Mouse (Mus musculus): ENCODE measurements around the gene Smg8. TPM values are rescaled to one million over a fixed set of nuclear protein-coding genes. Genes with fewer than 3 reads are reported as not detected.
"Not testable (repeated sequence)": the region's sequence is repeated elsewhere in the genome, so short reads cannot be mapped to it uniquely, and the experiment has no call there.

Smg8 gene
- polyA plus RNA-seq, 1 experiment from 2014 or later: 19.1 TPM

DNA sequence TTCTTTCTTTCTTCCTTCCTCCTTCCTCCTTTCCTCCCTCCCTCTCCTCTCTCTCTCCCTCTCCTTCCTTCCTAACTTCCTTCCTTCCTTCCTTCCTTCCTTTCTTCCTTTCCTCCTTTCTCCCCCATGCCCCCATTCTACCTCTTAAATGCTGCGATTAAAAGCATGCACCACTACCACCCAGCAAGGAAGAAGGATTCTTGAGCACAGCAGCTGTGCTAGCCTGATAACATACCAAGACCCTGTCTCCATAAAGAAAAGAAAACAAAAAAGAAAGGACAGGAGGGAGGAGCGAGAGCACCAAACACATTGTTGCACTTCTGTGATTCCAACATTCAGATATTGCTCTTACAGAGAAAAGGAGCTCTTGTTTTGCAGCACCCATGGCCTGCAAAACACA lies 568 bp upstream of the Smg8 start:
- no peak for ATAC-seq (ENCODE audit: borderline replicate concordance, extremely low read depth, low FRiP score, low TSS enrichment)

GRCm38 (mm10) chr11:87085461-87085860 lies 1.1 kb downstream of the Smg8 start:
- no peak for ATAC-seq (ENCODE audit: borderline replicate concordance, extremely low read depth, low FRiP score, low TSS enrichment)
- Histone ChIP-seq H3K36me3 (peaks cover 42% of the 10 kb centered on the region), H3K4me2 (peak overlapping the region; percentile 77), H3K9ac (0 out of 2 replicates have a peak overlapping the region, but pooled peaks have one; percentile 81), H3K27ac (no peak overlapping the region), H3K9me3 (no peaks in the 10 kb centered on the region), H3K27me3 (no peaks in the 10 kb centered on the region), H3K4me3 (peak overlapping the region; percentile 90), H3K4me1 (peaks cover 29% of the 10 kb centered on the region)
- 85% methylated on average over 13 of the region's 13 CpGs for WGBS

More for the DNA sequence above, 568 bp upstream of the Smg8 start:
- H3K9ac ChIP-seq: peak overlapping the region; percentile 81; the same call in 1 of the 2 replicates
- WGBS: 55% methylated on average over 2 of the region's 2 CpGs
- no peaks in the 10 kb centered on the region for H3K27me3 ChIP-seq
- H3K4me1 ChIP-seq: peaks cover 29% of the 10 kb centered on the region
- H3K4me2 ChIP-seq: peak overlapping the region; percentile 77
- peaks cover 42% of the 10 kb centered on the region for H3K36me3 ChIP-seq
- H3K27ac ChIP-seq: peak overlapping the region; percentile 39; the same call in 1 of the 2 replicates
- H3K9me3 ChIP-seq: no peaks in the 10 kb centered on the region
- peak overlapping the region; percentile 90 for H3K4me3 ChIP-seq

- Histone ChIP-seq H3K36me3 (peaks cover 50% of the 10 kb centered on the region), H3K4me3 (no peak overlapping the region), H3K27ac (no peak overlapping the region), H3K9me3 (no peaks in the 10 kb centered on the region), H3K4me2 (no peak overlapping the region), H3K27me3 (no peaks in the 10 kb centered on the region), H3K4me1 (peaks cover 29% of the 10 kb centered on the region), H3K9ac (no peak overlapping the region)
- no peak for ATAC-seq (ENCODE audit: borderline replicate concordance, extremely low read depth, low FRiP score, low TSS enrichment)
- WGBS: 50% methylated on average over 1 of the region's 1 CpGs
Observed at GRCm38 (mm10) chr11:87083712-87084111, 2.9 kb downstream of the Smg8 start.

GRCm38 (mm10) chr11:87073866-87074440 lies 12.6 kb downstream of the Smg8 start, which contains the start of gene Gdpd1:
Gene Gdpd1, minus strand, starts transcription at chr11:87074062.
- Histone ChIP-seq H3K4me3 (peak within 1 kb of the TSS; percentile 54), H3K9me3 (no peaks in the 10 kb centered on the region), H3K4me1 (0 out of 2 replicates have a peak, but pooled peaks cover 6% of the 10 kb centered on the region), H3K27me3 (no peaks in the 10 kb centered on the region), H3K36me3 (peaks cover 23% of the 10 kb centered on the region), H3K4me2 (peak within 1 kb of the TSS; percentile 89), H3K9ac (peak within 1 kb of the TSS; percentile 62), H3K27ac (peak within 1 kb of the TSS; percentile 61)
- WGBS: under 1% methylated on average over 43 of the region's 43 CpGs
- peak; percentile 91 for ATAC-seq (ENCODE audit: borderline replicate concordance, extremely low read depth, low FRiP score, low TSS enrichment)

DNA sequence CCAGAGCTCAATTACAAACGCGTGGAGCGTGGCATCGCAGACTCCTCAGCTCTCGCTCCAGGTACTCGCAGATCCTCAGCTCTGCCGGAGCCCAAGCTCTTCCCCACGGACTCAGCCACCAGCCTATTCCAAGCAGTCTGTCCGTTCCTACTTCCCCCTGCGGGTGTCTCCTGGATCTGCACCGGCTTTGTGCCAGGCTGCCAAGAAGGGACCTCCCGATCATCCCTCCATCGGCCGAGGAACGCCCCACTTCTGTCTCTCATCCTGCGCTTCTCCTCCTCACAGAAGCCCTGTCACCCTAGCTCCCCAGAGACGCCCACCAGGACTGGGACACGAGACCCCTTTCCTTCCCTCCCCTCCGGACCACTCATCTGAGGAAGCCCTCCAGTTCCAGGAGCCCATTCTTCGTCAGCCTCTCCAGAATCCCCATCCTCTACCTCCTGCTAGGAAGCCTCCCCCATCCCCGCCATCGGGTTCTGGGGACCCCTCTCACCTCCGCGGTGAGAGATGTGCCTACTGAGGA lies 13.2 kb downstream of the Smg8 start:
- Histone ChIP-seq H3K27ac (peak overlapping the region; percentile 61), H3K27me3 (no peaks in the 10 kb centered on the region), H3K36me3 (peaks cover 19% of the 10 kb centered on the region), H3K9me3 (no peaks in the 10 kb centered on the region), H3K4me3 (peak overlapping the region; percentile 54), H3K9ac (peak overlapping the region; percentile 62), H3K4me2 (peak overlapping the region; percentile 89), H3K4me1 (0 out of 2 replicates have a peak, but pooled peaks cover 6% of the 10 kb centered on the region)
- ATAC-seq (ENCODE audit: borderline replicate concordance, extremely low read depth, low FRiP score, low TSS enrichment): peak; percentile 58
- WGBS: under 1% methylated on average over 24 of the region's 24 CpGs

DNA sequence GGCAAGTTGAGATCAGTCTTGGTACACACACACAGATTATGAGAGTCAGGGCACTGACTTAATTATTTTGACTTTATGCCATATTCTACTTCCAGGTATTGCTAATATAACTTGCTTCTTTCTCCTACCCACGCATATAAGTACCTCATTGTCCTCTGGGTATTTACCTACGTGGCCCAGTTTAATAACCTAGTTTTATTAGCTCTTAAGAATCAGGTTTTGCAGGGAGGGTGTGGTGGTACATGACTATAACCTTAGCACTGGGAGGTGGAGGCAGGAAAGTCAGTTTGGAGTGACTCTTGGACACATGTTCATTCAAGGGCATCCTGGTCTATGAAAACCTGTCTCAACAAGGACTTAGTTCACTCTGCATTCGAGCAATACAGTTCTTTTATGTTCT lies 24.5 kb downstream of the Smg8 start:
- Histone ChIP-seq H3K36me3 (0 out of 2 replicates have a peak, but pooled peaks cover 4% of the 10 kb centered on the region), H3K27me3 (no peaks in the 10 kb centered on the region), H3K4me1 (no peaks in the 10 kb centered on the region), H3K27ac (no peak overlapping the region), H3K4me3 (no peak overlapping the region), H3K4me2 (no peak overlapping the region), H3K9ac (no peak overlapping the region), H3K9me3 (no peaks in the 10 kb centered on the region)
- 53% methylated on average over 3 of the region's 3 CpGs for WGBS
- ATAC-seq (ENCODE audit: borderline replicate concordance, extremely low read depth, low FRiP score, low TSS enrichment): no peak

- Histone ChIP-seq H3K36me3 (peaks cover 4% of the 10 kb centered on the region; the same call in 1 of the 2 replicates), H3K4me3 (no peak overlapping the region), H3K27ac (no peak overlapping the region), H3K4me2 (no peak overlapping the region), H3K27me3 (no peaks in the 10 kb centered on the region), H3K9me3 (no peaks in the 10 kb centered on the region), H3K4me1 (no peaks in the 10 kb centered on the region), H3K9ac (no peak overlapping the region)
- WGBS: 89% methylated on average over 2 of the region's 2 CpGs
- ATAC-seq (ENCODE audit: borderline replicate concordance, extremely low read depth, low FRiP score, low TSS enrichment): no peak
Observed at GRCm38 (mm10) chr11:87060410-87060809, 26.2 kb downstream of the Smg8 start.

DNA sequence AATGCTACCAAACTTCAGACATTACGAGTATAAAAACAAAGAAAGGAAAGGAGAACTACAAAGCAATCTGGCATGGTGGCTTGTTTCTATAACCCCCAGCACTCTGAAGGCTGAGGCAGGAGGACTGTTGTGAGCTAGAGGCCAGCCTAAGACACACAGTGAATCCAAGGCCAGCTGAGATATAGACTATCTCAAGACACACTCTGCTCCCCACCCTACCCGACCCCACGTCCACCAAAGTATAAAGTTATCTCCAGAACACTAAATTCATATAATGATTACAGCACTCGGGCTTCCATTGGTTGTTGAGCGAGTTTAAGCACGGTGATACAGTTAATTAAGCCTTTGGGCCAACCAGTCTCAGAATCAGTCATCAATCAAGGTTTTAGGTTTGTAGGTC lies 30.3 kb downstream of the Smg8 start:
- H3K4me2 ChIP-seq: no peak overlapping the region
- no peak overlapping the region for H3K27ac ChIP-seq
- no peak for ATAC-seq (ENCODE audit: borderline replicate concordance, extremely low read depth, low FRiP score, low TSS enrichment)
- no peak overlapping the region for H3K4me3 ChIP-seq
- no peak overlapping the region for H3K9ac ChIP-seq
- no peaks in the 10 kb centered on the region for H3K9me3 ChIP-seq
- WGBS: 77% methylated on average over 6 of the region's 6 CpGs
- H3K4me1 ChIP-seq: no peaks in the 10 kb centered on the region
- H3K36me3 ChIP-seq: peaks cover 4% of the 10 kb centered on the region; the same call in 1 of the 2 replicates
- H3K27me3 ChIP-seq: no peaks in the 10 kb centered on the region

DNA sequence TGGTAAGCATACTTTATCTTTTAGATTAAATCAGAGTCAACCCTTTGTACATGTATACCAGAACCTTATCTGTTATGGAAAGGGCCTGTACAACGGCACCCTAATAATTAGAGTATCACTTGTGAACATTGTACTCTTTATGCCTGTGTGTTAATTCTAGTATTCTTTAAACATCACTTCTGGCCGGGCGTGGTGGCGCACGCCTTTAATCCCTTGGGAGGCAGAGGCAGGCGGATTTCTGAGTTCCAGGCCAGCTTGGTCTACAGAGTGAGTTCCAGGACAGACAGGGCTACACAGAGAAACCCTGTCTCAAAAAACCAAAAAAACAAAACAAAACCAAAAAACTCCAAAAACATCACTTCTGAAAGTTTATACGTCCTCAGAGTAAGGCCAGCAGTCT lies 37.7 kb downstream of the Smg8 start:
- not testable (repeated sequence) for H3K9ac ChIP-seq; H3K27ac ChIP-seq; H3K9me3 ChIP-seq; H3K4me3 ChIP-seq; H3K27me3 ChIP-seq; H3K4me1 ChIP-seq; H3K4me2 ChIP-seq; H3K36me3 ChIP-seq; ATAC-seq (ENCODE audit: borderline replicate concordance, extremely low read depth, low FRiP score, low TSS enrichment)
- 91% methylated on average over 7 of the region's 7 CpGs for WGBS

GRCm38 (mm10) chr11:87046968-87047367 lies 39.6 kb downstream of the Smg8 start:
- no peak overlapping the region for H3K9ac ChIP-seq
- no peaks in the 10 kb centered on the region for H3K9me3 ChIP-seq
- no peak for ATAC-seq (ENCODE audit: borderline replicate concordance, extremely low read depth, low FRiP score, low TSS enrichment)
- H3K36me3 ChIP-seq: peaks cover 6% of the 10 kb centered on the region
- no peak overlapping the region for H3K27ac ChIP-seq
- 81% methylated on average over 5 of the region's 5 CpGs for WGBS
- no peaks in the 10 kb centered on the region for H3K27me3 ChIP-seq
- no peak overlapping the region for H3K4me3 ChIP-seq
- no peak overlapping the region for H3K4me2 ChIP-seq
- no peaks in the 10 kb centered on the region for H3K4me1 ChIP-seq

DNA sequence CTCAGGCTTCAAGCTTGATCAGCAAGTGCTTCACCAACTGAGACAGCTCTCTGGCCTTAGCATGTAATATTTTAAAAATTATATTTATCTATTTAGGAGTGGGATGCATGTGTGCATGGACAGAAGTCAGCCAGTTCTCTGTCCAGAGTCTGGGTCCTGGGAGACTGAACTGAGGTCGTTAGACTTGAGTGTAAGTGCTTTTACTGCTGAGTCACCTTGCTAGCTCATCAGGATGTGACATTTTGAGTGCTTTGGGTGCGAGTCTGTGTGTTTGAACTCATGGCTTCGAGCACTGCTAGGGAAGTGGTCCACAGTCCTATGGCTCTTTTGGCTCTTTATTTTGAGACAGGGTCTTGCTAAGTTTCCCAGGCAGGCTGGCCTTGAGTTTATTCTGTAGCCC lies 43.5 kb downstream of the Smg8 start:
- no peak overlapping the region for H3K4me3 ChIP-seq
- H3K36me3 ChIP-seq: peaks cover 6% of the 10 kb centered on the region
- H3K27ac ChIP-seq: no peak overlapping the region
- no peaks in the 10 kb centered on the region; the same call in 1 of the 2 replicates for H3K4me1 ChIP-seq
- no peak for ATAC-seq (ENCODE audit: borderline replicate concordance, extremely low read depth, low FRiP score, low TSS enrichment)
- H3K9ac ChIP-seq: no peak overlapping the region
- 78% methylated on average over 3 of the region's 3 CpGs for WGBS
- H3K4me2 ChIP-seq: no peak overlapping the region
- no peaks in the 10 kb centered on the region for H3K27me3 ChIP-seq
- H3K9me3 ChIP-seq: no peaks in the 10 kb centered on the region

- Histone ChIP-seq H3K27ac (peak overlapping the region; percentile 57), H3K4me1 (no peaks in the 10 kb centered on the region; the same call in 1 of the 2 replicates), H3K27me3 (no peaks in the 10 kb centered on the region), H3K9ac (no peak overlapping the region), H3K4me3 (no peak overlapping the region), H3K36me3 (no peaks in the 10 kb centered on the region), H3K9me3 (no peaks in the 10 kb centered on the region), H3K4me2 (no peak overlapping the region)
- WGBS: 65% methylated on average over 9 of the region's 9 CpGs
- ATAC-seq (ENCODE audit: borderline replicate concordance, extremely low read depth, low FRiP score, low TSS enrichment): peak; percentile 70
Observed at GRCm38 (mm10) chr11:87039307-87039963, 47.1 kb downstream of the Smg8 start.
